Mouse (Mus musculus): Measurements from ENCODE around the gene Tent5d.
A peak's percentile ranks its signal among the peaks of the same experiment; 100 is the strongest.

The Tent5d gene

GRCm38 (mm10) chrX:107792290-107792689 lies at the start of gene Tent5d:
Tent5d (plus strand) TSS chrX:107792590.
- DNase-seq (ENCODE audit: extremely low read depth, low read depth): no peak

GRCm38 (mm10) chrX:107767896-107768295 lies 24.5 kb upstream of the Tent5d start:
- DNase-seq (ENCODE audit: extremely low read depth, low read depth): no peak

GRCm38 (mm10) chrX:107790136-107790535 lies 2.3 kb upstream of the Tent5d start:
- DNase-seq (ENCODE audit: extremely low read depth, low read depth): no peak

GRCm38 (mm10) chrX:107790750-107791493 lies 1.5 kb upstream of the Tent5d start:
- DNase-seq (ENCODE audit: extremely low read depth, low read depth): no peak

- no peak for DNase-seq (ENCODE audit: extremely low read depth, low read depth)
These were observed 3.4 kb downstream of the Tent5d start for GRCm38 (mm10) chrX:107795785-107796184.

- peak; percentile 47 for DNase-seq (ENCODE audit: extremely low read depth, low read depth)
These were observed 4.5 kb downstream of the Tent5d start for GRCm38 (mm10) chrX:107796919-107797318.

GRCm38 (mm10) chrX:107812120-107812519 lies 19.7 kb downstream of the Tent5d start:
- no peak for DNase-seq (ENCODE audit: extremely low read depth, low read depth)

GRCm38 (mm10) chrX:107815502-107816217 lies 23.3 kb downstream of the Tent5d start:
- peak; percentile 41 for DNase-seq (ENCODE audit: extremely low read depth, low read depth)

GRCm38 (mm10) chrX:107816218-107816554 lies 23.8 kb downstream of the Tent5d start, which contains the start of gene 2610002M06Rik:
2610002M06Rik (minus strand) TSS chrX:107816334.
- DNase-seq (ENCODE audit: extremely low read depth, low read depth): peak; percentile 88

GRCm38 (mm10) chrX:107816726-107817125 lies 24.3 kb downstream of the Tent5d start:
- DNase-seq (ENCODE audit: extremely low read depth, low read depth): no peak

- peak; percentile 2 for DNase-seq (ENCODE audit: extremely low read depth, low read depth)
These were observed 65.8 kb downstream of the Tent5d start for GRCm38 (mm10) chrX:107858165-107858564.

Data from MEL-GATA-1-ER (cell line).